Mouse (Mus musculus) cortical plate, adult 2 months (tissue): ENCODE data around the gene Echdc2. TPM values are rescaled to one million over a fixed set of nuclear protein-coding genes. Genes with fewer than 3 reads are reported as not detected.

Source experiments
- H3K27ac ChIP-seq: fragments of 200-500 bp; 2 replicates; pipeline ENCODE4 v1.5.1; 2012; ENCODE audit warnings: low read length, control low read depth, inconsistent platforms; ENCODE audit not compliant: insufficient read depth
- H3K4me1 ChIP-seq: fragments of 200-500 bp; 2 replicates; pipeline ENCODE4 v1.6.1; 2011; ENCODE audit warnings: low read length; ENCODE audit not compliant: control insufficient read depth, insufficient read depth
- H3K4me3 ChIP-seq: fragments of 200-500 bp; 2 replicates; pipeline ENCODE4 v1.5.1; 2011; ENCODE audit warnings: mild to moderate bottlenecking, low read length, control low read depth; ENCODE audit not compliant: insufficient read depth
- CTCF ChIP-seq: fragments of 200-500 bp; IDR thresholded peaks from 2 replicates; pipeline ENCODE4 v1.5.1; 2011; ENCODE audit warnings: mild to moderate bottlenecking, control low read depth, low read length; ENCODE audit not compliant: insufficient read depth; ENCODE audit errors: extremely low read depth
- POLR2A ChIP-seq: fragments of 200-500 bp; IDR thresholded peaks from 2 replicates; pipeline ENCODE4 v1.6.1; 2011; ENCODE audit warnings: mild to moderate bottlenecking, low read length, control low read depth; ENCODE audit not compliant: insufficient read depth; ENCODE audit errors: extremely low read depth
- polyA plus RNA-seq: library from polyadenylated mRNA; depleted of rRNA; stranded (reverse); fragments of >200 nt; gene quantifications from 2 replicates; pipeline ENCODE4 v1.2.3, GENCODE M21; 2012; rRNA removed

Echdc2 gene
- 49.6 and 58.1 TPM in 2 replicates for polyA plus RNA-seq

- TF ChIP-seq POLR2A (no peak), CTCF (no peak)
- Histone ChIP-seq H3K27ac (no peak within 1 kb of the TSS), H3K4me3 (peak within 1 kb of the TSS; percentile 43), H3K4me1 (no peaks in the 10 kb centered on the region)
These were observed at the start of gene Echdc2 for GRCm38 (mm10) chr4:108165152-108165895. Echdc2 (plus strand) TSS chr4:108165437.

GRCm38 (mm10) chr4:108116466-108116865, 48.8 kb upstream of the Echdc2 start:
- Histone ChIP-seq H3K4me3 (no peak overlapping the region), H3K27ac (no peak overlapping the region), H3K4me1 (no peaks in the 10 kb centered on the region)
- TF ChIP-seq POLR2A (no peak), CTCF (no peak)

- H3K4me1 ChIP-seq = no peaks in the 10 kb centered on the region
- no peak overlapping the region for H3K27ac ChIP-seq
- TF ChIP-seq CTCF (no peak), POLR2A (no peak)
- no peak overlapping the region for H3K4me3 ChIP-seq
These were observed 47.7 kb upstream of the Echdc2 start for GRCm38 (mm10) chr4:108117488-108117887.

- TF ChIP-seq CTCF (no peak), POLR2A (peak; percentile 88)
- H3K27ac ChIP-seq = no peak overlapping the region
- H3K4me1 ChIP-seq = no peaks in the 10 kb centered on the region
- H3K4me3 ChIP-seq = peak overlapping the region; percentile 70
These were observed 47.0 kb upstream of the Echdc2 start for GRCm38 (mm10) chr4:108117924-108118876.

GRCm38 (mm10) chr4:108124104-108124503, 41.1 kb upstream of the Echdc2 start:
- Histone ChIP-seq H3K27ac (no peak overlapping the region), H3K4me3 (no peak overlapping the region), H3K4me1 (no peaks in the 10 kb centered on the region)
- TF ChIP-seq CTCF = no peak
- no peak for TF ChIP-seq POLR2A

- TF ChIP-seq CTCF = no peak
- no peak for TF ChIP-seq POLR2A
- H3K27ac ChIP-seq = no peak overlapping the region
- no peaks in the 10 kb centered on the region for H3K4me1 ChIP-seq
- no peak overlapping the region for H3K4me3 ChIP-seq
These were observed 39.0 kb upstream of the Echdc2 start for GRCm38 (mm10) chr4:108126260-108126659.

- Histone ChIP-seq H3K27ac (no peak overlapping the region), H3K4me3 (no peak overlapping the region), H3K4me1 (no peaks in the 10 kb centered on the region)
- TF ChIP-seq POLR2A = no peak
These were observed 37.7 kb upstream of the Echdc2 start for GRCm38 (mm10) chr4:108127516-108127915.

GRCm38 (mm10) chr4:108128339-108128738, 36.9 kb upstream of the Echdc2 start:
- Histone ChIP-seq H3K4me1 (no peaks in the 10 kb centered on the region), H3K27ac (no peak overlapping the region), H3K4me3 (no peak overlapping the region)
- TF ChIP-seq CTCF (no peak), POLR2A (no peak)

GRCm38 (mm10) chr4:108130452-108130851, 34.8 kb upstream of the Echdc2 start:
- TF ChIP-seq CTCF = no peak
- TF ChIP-seq POLR2A = no peak
- H3K27ac ChIP-seq = no peak overlapping the region
- no peaks in the 10 kb centered on the region for H3K4me1 ChIP-seq
- H3K4me3 ChIP-seq = no peak overlapping the region
